Mouse (Mus musculus) E14TG2a.4 (cell line): Measurements from ENCODE around the gene Eml6.

Experiments used
- CTCF ChIP-seq: conservative IDR thresholded peaks from 2 replicates; pipeline ENCODE4 v1.5.1; 2014; ENCODE audit warnings: low read length
- NANOG ChIP-seq: IDR thresholded peaks from 2 replicates; pipeline ENCODE4 v1.6.1; 2014; ENCODE audit warnings: borderline replicate concordance, low read length, mixed read lengths
- POU5F1 ChIP-seq: IDR thresholded peaks from 2 replicates; pipeline ENCODE4 v1.6.1; 2014; ENCODE audit warnings: low read length, borderline replicate concordance

DNA sequence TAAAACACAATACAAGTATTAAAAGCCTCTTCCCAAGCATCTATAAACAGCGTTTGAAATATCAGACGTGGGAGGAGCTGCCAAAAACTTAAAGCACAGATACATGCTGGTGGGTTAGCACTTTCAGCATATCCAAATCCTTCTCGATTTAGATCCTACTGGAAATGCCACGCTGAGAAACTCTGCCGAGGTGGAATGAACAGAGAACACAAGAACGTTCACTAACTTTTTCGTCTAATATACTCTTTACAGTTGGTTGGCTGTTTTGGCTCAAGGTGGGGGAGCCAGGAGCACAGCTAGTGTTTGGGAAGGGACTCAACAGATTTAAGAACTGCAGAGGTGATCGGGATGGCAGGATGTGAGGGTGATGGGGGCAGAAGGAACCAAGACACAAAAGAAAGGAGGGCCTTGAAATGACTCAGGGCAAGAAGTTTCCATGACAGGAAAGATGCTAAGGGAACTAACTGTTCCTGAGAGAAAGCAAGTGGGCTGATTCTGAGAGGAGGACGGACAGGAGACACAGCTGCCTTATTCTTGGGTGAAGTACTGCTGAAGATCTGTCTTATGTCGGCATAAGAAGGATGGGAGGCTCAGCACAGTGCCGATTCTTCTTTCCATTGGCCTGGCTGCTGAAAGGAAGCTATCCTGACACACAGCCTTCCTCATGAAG is 259.4 kb downstream of the Eml6 start:
- TF ChIP-seq CTCF (no peak), POU5F1 (no peak), NANOG (no peak)
